Mouse (Mus musculus): ENCODE measurements at regions not wholly inside any gene's neighbourhood (a gene's known extent, or its start where the extent isn't known, plus 50 kb on each side); places are given as distances from the start of the nearest gene placed in this dataset.

- DNase-seq: no peak
Measured at GRCm38 (mm10) chr14:28775686-28776085, 242.3 kb upstream of the Lrtm1 start.

GRCm38 (mm10) chr14:28777791-28778190 is 240.2 kb upstream of the Lrtm1 start:
- DNase-seq: no peak

GRCm38 (mm10) chr14:28781660-28782059 is 236.3 kb upstream of the Lrtm1 start:
- DNase-seq: no peak

GRCm38 (mm10) chr14:28784106-28784633 is 233.8 kb upstream of the Lrtm1 start:
- DNase-seq: no peak

GRCm38 (mm10) chr14:28798290-28798689 is 219.7 kb upstream of the Lrtm1 start:
- no peak for DNase-seq

- DNase-seq: no peak
Measured at GRCm38 (mm10) chr14:28801681-28802080, 216.3 kb upstream of the Lrtm1 start.

- DNase-seq: no peak
Measured at GRCm38 (mm10) chr14:28802126-28802525, 215.9 kb upstream of the Lrtm1 start.

- DNase-seq: no peak
Measured at GRCm38 (mm10) chr14:28808094-28808493, 209.9 kb upstream of the Lrtm1 start.

GRCm38 (mm10) chr14:28809355-28809754 is 208.7 kb upstream of the Lrtm1 start:
- no peak for DNase-seq

GRCm38 (mm10) chr14:28820970-28821369 is 197.0 kb upstream of the Lrtm1 start:
- no peak for DNase-seq

- DNase-seq: no peak
Measured at GRCm38 (mm10) chr14:28827186-28827585, 190.8 kb upstream of the Lrtm1 start.

GRCm38 (mm10) chr14:28837117-28837516 is 180.9 kb upstream of the Lrtm1 start:
- no peak for DNase-seq

- DNase-seq: peak; percentile 72
Measured at GRCm38 (mm10) chr14:28848831-28849590, 169.0 kb upstream of the Lrtm1 start.
